Mouse (Mus musculus): ENCODE results near the gene Clcn6.

Clcn6 gene

DNA sequence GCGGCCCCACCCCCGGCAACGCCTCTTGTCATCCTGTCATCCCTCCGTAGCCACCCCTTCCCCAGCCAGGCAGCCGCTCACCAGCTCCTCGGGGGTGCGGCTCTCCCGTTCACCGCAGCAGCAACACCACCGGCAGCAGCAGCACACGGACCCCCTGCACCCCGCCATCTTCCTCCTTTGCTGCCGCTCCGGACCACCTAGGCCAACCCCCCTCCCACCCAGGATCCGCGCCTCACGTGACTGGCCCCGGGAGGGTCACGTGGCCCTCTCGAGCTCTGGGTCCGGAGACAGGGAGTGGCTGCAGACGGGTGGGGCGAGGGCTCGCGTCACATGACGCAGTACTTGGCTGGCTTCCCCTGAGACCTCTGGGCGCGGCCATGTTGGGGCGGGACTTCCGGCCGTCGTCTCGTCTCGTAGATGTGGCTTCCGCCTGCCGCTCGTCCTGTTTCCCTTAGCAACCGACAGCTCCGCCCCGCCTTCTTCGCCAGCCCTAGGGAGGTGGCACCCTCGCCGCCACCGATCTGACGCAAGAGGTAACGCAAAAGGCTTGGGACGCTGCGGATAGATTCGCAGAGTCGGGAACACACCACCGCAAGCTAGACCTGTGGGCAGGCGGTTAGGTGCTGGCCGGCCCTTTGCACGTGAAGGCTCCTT lies at the start of gene Clcn6, which contains the start of gene Mthfr:
TSS of gene Clcn6 (minus strand) at position 222 of the 654 bp plus-strand sequence.
TSS of gene Mthfr (plus strand) at position 478 of the 654 bp plus-strand sequence.
- DNase-seq (ENCODE audit: low read depth in 1 of 2, low spot score in 2 of 2): peak; percentile 98

DNA sequence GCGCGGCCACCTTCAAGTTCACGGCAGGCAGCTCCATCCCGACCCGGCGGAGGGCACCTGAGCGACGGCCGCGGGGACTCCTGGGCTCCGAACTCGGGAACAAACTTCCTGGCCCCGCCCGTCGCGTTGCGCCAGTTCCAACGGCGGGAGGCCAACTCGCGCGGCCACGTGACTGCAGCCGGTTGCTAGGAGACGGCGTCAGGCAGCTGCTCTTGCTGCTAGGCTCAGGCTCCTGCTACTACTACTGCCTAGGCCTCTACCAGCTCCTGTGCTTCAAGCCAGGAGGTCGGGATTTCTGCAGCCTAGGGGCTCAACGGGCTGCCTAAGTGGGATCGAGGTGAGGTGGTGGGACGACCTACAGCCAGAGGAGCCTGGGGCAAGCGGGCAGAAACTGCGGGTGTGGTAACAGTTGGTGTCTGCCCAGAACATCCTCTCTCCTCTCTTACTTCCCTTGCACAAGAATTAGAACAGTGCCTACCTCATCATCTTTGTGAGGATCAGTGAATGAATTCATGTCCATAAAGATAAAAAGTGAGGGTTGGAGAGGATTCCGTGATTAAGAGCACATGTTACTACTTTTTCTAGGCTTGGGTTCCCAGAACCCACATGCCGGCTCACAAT lies 49.4 kb upstream of the Clcn6 start, which contains the start of gene Agtrap:
TSS of gene Agtrap (minus strand) at position 125 of the 621 bp plus-strand sequence.
- peak; percentile 72 to 83 for DNase-seq (ENCODE audit: low read depth in 1 of 2, low spot score in 2 of 2)

DNA sequence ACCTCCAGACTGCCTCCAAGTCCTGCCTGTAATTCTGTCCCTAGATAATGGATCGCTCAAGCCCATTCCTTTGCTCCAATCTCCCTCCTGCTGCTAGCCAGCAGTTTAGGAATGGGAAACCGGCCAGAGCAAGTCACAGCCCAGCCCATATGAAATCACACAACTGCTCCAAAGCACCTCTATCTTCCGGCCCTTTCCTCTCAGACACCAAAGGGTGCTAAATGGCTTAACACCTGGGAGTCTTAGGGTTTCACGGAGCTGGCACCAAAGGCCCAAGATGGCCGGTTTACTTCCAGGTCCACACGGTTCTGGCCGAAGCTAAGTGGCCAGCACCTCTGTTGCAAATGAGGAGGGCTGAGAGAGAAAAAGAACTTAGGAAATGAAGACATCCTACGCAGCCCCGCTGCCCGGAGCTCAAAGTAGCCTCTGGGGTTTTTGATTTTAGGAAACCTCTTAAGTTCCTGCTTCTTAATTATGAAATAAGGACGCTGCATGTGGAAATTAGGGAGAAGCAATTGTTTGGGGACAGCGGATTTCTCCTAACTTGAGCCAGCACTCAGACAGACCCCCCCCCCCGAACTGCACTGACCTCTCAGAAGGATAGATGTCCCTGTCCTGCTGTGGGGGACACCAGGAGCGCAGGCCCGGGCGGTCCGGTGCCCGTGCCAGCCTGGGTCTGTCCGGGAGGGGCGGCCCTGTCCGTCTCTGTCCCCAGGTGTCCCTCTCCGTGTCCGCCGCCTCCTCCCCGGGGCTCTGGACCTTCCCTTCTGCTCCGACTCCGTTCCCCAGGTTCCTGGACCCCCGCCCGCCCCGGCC lies 48.7 kb upstream of the Clcn6 start:
- no peak for DNase-seq (ENCODE audit: low read depth in 1 of 2, low spot score in 2 of 2)

DNA sequence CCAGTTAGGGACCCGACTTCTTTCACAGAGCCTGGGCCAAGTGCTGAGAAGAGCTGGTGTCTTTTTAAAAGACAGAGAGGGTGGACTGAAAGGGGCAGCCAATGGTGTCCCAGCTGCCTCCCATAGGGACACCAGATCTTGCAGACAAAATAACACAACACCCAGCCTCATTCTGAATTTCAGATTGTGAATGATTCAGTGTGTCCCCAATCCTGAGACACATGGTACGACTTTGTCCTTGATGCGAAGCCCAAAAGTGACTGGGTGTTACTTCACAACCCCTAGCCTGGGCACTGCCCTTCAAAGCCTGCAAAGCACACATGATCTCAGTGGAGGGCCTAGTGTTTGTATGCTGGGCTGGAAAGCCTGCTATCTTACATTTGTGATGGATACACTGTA lies 47.3 kb upstream of the Clcn6 start:
- DNase-seq (ENCODE audit: low read depth in 1 of 2, low spot score in 2 of 2): no peak

DNA sequence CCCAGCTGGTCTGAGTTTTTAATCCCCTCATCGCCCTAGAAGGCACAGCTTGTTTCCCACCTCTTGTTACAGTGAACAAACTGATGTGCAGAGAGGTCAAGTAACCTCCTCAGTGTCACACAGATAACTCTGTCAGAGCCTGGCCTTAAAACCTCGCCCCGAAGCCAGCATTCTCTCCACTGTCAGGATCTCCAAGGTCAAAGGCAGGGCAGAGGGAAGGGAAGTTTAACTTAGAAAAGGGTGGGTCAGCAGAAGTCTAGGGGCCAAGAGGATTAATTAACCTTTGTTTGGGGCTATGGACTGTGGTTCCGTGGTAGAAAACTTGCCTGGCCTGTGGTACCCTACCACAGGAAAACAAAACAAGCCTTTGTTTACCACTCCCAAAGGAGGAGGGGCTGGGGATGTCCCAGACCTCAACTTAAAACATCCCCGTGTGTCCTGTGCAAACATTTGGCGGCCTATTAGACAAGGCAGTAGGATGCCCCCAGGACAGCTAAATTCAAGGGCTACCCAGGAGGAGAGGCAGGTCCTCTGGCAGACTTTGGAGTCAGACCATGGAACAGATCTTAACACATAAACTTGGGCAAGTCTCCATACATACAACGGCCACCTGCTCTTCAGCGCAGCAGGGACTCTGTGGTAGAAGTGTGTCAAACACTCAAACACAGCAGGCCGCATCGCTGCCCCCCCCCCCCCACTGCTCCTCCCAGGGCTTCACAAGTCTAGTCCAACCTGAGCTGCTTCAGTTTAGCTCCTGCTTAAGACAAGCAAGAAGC lies 46.7 kb upstream of the Clcn6 start:
- no peak for DNase-seq (ENCODE audit: low read depth in 1 of 2, low spot score in 2 of 2)

DNA sequence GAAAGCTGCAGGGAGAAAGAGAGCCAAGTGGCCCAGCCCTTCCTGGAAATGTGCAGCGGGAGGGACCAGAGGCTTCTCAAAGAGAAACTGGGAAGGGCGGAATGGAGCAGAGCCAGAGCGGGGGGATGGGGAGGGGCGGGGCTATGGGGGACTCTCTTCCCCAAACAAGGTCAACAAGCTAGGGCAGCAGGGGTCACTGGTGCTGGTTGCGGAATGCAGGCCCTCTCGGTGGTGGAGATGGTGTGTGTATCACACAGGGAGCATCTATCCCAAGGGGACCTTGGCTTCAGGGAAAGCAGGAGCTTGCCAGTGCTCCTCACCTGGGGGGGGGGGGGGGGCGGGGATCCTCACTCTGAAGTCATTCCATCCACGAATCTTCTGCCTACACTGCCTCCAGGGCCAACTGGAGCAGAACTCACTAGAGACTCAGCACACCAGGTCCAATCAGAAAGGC lies 45.7 kb upstream of the Clcn6 start:
- no peak for DNase-seq (ENCODE audit: low read depth in 1 of 2, low spot score in 2 of 2)

DNA sequence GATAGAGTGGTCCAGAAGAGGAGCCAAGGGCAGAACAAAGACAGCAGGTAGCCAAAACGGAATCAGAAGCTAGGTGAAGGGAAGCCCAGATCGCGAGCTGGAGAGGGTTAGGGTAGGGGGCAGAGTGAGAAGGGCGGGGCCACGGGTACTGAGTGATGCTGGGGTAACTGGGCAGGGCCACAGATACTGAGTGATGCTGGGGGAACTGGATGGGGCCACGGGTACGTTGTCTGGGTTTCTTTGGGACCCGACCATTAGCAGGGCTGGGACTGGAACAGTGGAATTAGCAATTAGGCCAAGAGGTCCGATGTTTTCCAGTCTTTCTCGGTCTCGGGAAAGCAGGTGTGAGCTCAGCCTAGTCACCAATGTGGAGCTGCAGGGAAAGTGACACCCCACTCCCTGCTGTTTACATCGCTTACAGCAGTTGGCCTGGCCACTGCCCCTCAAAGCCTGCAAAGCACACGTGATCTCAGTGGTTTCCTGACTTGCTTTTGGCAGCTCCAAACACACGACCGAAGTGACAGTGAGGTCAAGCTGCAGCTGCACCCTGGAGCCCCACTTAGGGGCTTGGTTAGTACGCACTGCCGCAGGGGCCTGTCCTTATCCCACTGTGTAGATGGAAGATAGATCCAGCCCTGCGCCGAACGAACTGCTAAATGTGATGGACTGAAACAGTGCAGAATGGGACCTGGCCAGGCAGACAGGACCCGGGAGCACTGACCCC lies 44.7 kb upstream of the Clcn6 start:
- no peak for DNase-seq (ENCODE audit: low read depth in 1 of 2, low spot score in 2 of 2)

DNA sequence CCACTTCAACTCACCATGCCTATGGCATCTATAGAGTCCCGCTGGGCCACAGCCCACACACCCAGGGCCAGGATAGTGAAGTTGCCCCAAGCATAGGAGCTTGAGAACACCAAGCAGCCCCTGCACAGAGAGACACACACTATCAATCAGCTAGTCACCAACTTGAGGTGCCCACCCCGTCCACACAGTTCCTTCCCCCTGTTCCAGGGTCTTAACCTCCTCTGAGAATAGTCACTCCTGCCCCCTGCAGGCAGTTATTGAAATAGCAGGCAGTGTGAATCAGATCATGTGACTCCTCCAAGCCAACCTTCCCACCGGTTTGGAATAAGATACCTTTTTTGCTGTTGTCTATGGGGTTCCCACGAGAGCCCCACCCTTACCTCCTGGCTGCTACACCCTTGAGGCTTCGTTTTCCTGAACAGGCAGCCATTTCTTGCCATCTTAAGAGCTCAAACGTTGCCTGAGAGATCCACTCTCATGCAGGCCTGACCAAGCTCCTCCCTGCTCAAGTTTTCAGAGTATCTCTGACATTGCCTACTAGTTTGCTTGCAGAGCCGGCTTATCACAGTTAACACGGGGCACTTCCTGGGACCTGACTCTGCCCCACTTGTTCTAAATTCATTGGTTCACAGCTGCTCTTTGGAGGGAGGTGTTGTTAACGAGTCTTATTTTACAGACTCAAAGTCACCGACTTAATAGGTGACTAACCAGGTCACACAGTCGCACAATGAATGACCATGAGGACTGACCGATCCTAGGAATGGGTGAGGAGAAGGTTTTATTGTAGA lies 43.8 kb upstream of the Clcn6 start:
- DNase-seq (ENCODE audit: low read depth in 1 of 2, low spot score in 2 of 2): peak in 1 of 2 experiments; percentile 34

DNA sequence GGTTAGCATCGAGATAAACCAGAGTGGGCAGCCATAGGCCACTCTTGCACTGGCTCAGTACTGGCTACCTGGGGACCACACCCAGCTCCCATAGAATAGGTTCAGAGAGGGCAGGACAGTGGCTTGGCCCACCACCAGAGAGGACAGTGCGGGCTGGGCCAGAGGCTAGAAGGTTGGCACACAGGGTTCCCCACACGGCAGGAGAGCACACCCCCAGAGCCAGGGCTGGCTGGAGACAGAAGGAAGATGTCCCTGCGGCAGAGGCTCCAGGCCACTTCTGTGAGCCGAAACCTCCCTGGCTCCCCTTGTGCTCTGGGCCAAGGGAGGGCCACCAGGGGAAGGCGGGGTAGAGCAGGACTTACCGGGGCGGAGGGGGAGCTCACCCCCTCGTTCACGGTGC lies 42.6 kb upstream of the Clcn6 start:
- no peak for DNase-seq (ENCODE audit: low read depth in 1 of 2, low spot score in 2 of 2)

DNA sequence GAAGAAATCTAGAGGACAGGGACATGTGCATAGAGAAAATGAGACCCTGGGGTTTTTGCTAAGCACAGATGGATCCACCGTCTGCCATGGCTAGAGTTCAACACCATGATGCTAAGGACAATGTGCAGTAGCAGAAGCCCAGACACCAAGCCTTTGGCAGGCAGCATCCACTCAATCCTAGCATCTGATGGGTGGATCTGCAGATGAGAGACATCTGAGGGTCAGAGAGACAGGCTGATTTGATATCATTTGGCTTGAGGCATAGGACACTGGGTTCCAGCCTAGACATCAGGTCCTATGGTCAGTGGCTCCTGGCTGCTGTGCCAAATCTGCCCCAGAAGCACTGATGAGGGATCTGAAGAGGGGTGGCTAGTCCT lies 42.0 kb upstream of the Clcn6 start:
- no peak for DNase-seq (ENCODE audit: low read depth in 1 of 2, low spot score in 2 of 2)

DNA sequence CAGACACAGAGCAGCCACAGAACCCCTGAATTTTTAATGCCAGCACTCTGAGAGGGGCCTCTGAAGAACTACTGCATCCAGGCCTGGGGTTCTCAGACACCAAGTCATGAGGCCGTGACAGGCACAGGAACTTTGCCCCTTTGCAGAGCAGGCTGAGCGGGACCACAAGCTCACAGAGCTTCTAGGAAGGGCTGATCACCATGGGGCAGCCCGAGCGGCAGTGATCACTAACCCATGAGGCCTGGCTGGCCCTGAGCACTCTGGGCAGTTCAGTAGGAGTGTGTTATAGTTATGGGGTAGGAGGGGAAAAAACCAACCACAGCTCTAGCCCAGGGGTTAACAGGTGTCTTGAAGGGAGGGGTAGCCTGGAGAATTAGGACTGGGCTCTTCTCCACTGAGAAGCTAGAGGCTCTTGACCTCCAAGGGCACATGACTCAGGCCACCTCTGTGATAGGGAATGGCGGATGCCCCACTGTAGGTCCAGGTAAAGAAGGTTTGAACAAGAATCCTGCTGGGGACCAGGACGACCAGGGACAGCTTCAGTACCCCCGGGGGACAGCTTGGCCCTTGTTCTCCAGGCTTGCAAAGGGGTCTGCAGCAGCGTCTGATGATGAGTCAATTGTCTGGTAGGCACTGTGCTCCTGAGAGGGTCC lies 41.4 kb upstream of the Clcn6 start:
- DNase-seq (ENCODE audit: low read depth in 1 of 2, low spot score in 2 of 2): no peak

DNA sequence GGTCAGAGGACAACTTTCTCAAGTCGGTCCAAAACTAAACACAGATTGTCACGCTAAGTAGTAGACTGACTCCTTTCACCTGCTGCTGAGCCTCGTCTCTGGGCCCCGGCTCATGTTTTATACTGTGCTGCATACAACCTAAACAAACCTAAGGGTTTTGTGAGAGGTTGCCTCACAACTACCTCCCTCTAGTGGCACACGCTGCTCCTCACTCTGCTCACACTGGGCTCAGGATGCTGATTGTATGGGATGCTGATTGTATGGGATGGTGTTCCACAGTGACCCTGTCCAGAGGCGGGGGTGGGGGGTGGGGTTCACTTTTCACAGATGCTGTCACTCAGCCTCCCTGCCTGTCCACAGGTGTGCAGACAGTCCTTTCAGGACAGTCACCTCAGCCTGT lies 40.6 kb upstream of the Clcn6 start:
- DNase-seq (ENCODE audit: low read depth in 1 of 2, low spot score in 2 of 2): no peak

DNA sequence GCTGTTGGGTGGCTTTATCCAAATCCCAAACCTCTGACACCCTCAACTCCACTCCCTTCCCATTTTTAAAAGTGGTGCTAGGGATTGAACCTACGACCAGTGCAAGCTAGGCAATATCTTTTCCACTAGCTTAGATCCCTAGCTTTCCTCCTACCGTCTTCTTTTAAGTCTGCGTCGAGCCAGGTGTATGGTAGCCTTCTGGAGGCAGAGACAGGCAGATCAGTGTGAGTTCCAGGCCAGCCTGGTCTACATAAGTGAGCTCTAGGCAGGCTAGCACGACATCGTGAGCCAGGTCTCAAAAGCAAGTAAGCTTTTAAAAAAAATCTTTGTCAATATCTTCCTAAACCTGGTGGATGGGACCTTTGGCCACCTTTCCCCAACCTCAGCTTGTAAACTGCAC lies 37.3 kb upstream of the Clcn6 start:
- DNase-seq (ENCODE audit: low read depth in 1 of 2, low spot score in 2 of 2): no peak

DNA sequence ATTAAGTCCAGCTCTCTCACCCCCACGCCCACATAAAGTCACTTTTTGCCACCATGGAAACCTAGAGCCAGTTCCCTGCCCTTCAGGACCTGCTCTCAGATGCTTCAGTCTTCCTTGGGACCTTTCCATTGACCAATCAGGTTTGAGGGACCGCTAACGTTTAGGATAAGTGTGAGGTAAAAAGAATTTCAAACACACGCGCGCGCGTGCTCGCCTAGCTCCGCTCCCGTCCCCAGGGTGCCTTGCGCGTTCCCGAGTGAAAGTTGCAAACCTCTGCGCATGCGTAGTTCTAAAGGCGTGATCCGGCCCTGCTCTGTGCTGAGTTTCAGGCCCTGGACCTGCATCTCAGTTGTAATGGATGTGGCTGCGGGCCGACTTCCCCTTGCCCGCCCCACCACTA lies 36.6 kb upstream of the Clcn6 start:
- DNase-seq (ENCODE audit: low read depth in 1 of 2, low spot score in 2 of 2): peak; percentile 16 to 18

DNA sequence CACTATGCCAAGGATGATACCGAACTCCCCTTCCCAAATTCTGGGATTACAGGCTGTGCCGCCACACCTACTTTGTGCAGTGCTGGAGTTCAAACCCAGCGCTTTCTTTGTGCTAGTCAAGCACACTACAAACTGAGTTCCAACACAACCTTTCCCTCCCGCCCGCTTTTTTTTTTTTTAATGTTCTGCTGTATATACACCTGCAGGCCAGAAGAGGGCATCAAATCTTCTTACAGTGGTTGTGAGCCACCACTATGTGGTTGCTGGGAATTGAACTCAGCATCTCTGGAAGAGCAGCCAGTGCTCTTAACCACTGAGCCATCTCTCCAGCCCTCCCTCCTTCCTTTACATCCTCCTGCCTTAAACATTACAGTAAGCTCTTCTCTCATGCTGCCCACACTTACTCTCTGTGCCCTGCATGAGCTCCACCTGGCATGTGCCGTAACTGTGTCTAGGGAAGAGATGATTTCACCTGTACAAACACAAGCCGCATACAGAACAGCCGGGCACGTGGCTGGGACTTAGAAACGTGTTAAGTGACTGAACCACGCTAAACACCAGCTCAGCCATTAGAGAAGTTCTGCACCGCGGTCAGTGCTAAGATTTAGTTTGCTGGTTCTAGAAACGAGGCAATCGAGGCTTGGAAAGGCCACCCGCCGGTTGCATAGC lies 36.0 kb upstream of the Clcn6 start:
- no peak for DNase-seq (ENCODE audit: low read depth in 1 of 2, low spot score in 2 of 2)

DNA sequence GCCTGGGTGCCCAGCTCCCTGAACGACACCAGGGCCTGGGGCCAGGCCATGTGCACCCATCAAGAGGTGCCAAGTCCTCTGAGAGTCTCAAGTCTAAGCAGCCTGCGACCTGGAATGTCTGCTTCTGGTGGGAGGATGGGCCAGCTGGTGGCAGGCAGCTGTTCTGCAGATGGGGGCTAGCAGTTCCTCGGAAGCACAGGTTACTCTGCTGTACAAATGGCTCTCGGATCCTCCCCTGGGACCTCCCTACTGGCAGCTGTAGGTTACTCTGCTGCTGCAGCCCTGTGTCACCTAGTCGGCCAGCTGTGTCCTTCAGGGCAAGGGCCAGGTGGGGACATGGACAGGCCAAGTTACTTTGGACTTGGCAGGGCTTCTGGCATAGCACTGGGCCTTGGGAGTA lies 32.9 kb upstream of the Clcn6 start:
- no peak for DNase-seq (ENCODE audit: low read depth in 1 of 2, low spot score in 2 of 2)

DNA sequence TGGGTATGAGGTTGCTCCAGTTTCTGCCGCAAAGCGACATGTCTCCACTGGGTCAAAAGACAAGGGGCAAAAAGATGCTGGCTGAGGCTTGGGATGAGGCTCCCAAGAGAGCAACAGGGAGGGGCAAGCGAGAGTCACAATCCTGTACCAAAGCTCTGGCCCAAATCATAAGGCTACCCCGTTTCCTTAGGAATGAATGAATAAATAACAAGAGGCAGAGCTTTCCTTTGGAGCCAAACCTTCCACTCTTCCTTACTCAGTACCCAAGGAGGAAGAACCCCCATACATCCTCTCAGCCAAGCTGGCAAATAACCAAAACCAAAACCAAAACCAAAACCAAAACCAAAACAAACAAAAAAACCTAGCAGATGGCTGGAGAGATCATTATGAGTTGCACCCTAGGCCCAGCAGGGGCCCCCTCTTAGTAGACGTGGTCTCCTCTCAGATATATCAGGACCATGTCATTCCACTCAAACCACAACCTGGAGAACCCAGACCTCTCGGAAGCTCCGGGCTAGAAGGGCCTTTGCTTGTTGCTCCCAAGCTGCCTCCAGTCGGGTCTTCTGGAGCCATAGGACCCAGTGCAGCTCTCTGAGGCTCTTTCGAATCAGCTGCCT lies 31.1 kb upstream of the Clcn6 start:
- DNase-seq (ENCODE audit: low read depth in 1 of 2, low spot score in 2 of 2): no peak

DNA sequence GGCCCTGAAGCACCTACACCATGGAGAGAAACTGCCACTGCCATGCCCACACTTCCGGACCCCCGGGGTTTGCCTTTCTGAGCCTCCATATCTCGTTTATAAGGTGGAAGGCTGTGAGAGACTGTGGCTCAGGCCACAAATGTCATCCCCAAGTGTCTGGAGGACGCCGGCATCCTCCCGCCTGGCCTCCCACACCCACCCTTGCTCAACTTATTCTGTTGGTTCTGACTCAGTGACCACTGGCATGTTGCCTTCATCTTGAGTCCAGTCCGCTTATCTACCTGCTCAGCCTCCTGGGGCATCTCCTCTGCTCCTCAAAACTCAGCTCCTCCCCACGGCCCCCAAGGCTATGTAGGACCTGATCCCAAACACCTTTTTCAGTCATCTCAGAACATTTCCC lies 28.7 kb upstream of the Clcn6 start:
- no peak for DNase-seq (ENCODE audit: low read depth in 1 of 2, low spot score in 2 of 2)

Data from monocyte, adult 2 months (primary cell).